Mouse (Mus musculus) heart, embryonic 10.5 days (tissue): ENCODE data around the gene Zbtb7a. TPM values are rescaled to one million over a fixed set of nuclear protein-coding genes. Genes with fewer than 3 reads are reported as not detected.

Source experiments
- DNase-seq: peaks from one replicate; pipeline ENCODE4 v3.0.0-alpha.2; 2017; ENCODE audit warnings: low spot score
- H3K27ac ChIP-seq: fragments of 300-500 bp; sonication (generic); 2 replicates; pipeline ENCODE4 v1.5.1; 2016; ENCODE audit warnings: mild to moderate bottlenecking
- H3K27me3 ChIP-seq: fragments of 300-500 bp; sonication (generic); 2 replicates; pipeline ENCODE4 v1.6.1; 2016; ENCODE audit warnings: mild to moderate bottlenecking; ENCODE audit not compliant: poor library complexity, insufficient read depth, severe bottlenecking
- H3K36me3 ChIP-seq: fragments of 300-500 bp; sonication (generic); 2 replicates; pipeline ENCODE4 v1.6.1; 2016; ENCODE audit warnings: mild to moderate bottlenecking, moderate library complexity
- H3K4me1 ChIP-seq: fragments of 300-500 bp; sonication (generic); 2 replicates; pipeline ENCODE4 v1.6.1; 2016; ENCODE audit warnings: mild to moderate bottlenecking
- H3K4me3 ChIP-seq: fragments of 300-500 bp; sonication (generic); 2 replicates; pipeline ENCODE4 v1.5.1; 2016; ENCODE audit warnings: mild to moderate bottlenecking, moderate library complexity
- H3K9me3 ChIP-seq: fragments of 300-500 bp; sonication (generic); 2 replicates; pipeline ENCODE4 v1.6.1; 2016; ENCODE audit warnings: mild to moderate bottlenecking, moderate library complexity
- WGBS: fragments of 180-500 bp; shearing (Covaris S2); methylation state at CpG from one replicate; pipeline ENCODE4 v1.1.7; 2016; 5-methylcytosine and 5-hydroxymethylcytosine counted together
- polyA plus RNA-seq: library from polyadenylated mRNA; unstranded; fragments of >200 nt; fragmentation: Nextera tagmentation; extraction: Ambion mirVana; gene quantifications from 2 replicates; pipeline ENCODE4 v1.2.1, GENCODE M21; 2016

Gene Zbtb7a
- polyA plus RNA-seq, 1 experiment from 2014 or later = 17.6 TPM

DNA sequence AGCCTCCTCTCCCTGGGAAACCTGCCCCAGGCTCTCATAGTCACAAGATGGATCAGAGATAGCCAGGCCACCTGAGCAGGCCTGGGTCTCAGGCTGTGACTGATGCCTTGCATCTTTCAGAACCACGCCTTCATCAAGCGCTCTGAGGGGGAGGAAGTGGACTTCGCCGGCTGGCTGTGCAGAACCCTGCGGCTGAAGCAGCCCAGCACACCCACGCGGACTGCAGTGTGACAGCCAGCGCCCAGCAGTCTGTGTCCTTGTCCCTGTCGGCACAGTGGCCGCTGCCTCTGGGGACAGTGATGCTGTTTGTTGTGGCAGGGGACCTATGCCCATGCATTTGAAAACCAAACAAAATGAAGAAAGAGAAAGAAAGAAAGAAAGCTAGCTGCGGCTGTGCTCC is 11.5 kb upstream of the Zbtb7a start:
- no peak overlapping the region for H3K4me3 ChIP-seq
- H3K4me1 ChIP-seq = peaks cover 12% of the 10 kb centered on the region
- H3K9me3 ChIP-seq = no peaks in the 10 kb centered on the region
- H3K27me3 ChIP-seq = peaks cover 4% of the 10 kb centered on the region; the same call in 1 of the 2 replicates
- DNase-seq = no peak
- H3K27ac ChIP-seq = no peak overlapping the region
- WGBS = 86% methylated on average over 11 of the region's 11 CpGs
- H3K36me3 ChIP-seq = peaks cover 63% of the 10 kb centered on the region

DNA sequence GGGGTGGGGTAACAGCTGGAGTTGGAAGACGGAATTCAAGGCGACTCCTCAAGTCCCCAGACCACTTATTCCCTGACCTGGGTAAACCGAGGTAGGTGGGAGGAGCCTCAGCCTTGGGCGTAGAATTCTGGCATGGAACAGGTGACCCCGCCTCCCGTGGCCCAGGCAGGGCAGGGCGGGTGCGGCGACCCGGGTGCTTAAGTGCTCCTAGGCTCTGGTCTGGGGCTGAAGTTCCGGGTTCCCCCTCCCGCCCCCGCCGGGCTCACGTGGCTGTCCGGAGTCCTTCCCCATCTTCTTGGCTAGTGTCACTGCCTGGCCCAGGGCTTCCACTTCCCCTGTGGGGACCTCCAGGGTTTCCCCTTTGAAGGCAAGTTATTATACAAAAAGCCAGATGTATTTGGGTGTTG is 836 bp upstream of the Zbtb7a start:
- peak; percentile 90 for DNase-seq
- Histone ChIP-seq H3K4me3 (peak overlapping the region; percentile 93), H3K9me3 (no peaks in the 10 kb centered on the region), H3K27ac (peak overlapping the region; percentile 26; the same call in 1 of the 2 replicates), H3K27me3 (peaks cover 29% of the 10 kb centered on the region), H3K36me3 (no peaks in the 10 kb centered on the region), H3K4me1 (peaks cover 50% of the 10 kb centered on the region)
- 1% methylated on average over 16 of the region's 16 CpGs for WGBS

DNA sequence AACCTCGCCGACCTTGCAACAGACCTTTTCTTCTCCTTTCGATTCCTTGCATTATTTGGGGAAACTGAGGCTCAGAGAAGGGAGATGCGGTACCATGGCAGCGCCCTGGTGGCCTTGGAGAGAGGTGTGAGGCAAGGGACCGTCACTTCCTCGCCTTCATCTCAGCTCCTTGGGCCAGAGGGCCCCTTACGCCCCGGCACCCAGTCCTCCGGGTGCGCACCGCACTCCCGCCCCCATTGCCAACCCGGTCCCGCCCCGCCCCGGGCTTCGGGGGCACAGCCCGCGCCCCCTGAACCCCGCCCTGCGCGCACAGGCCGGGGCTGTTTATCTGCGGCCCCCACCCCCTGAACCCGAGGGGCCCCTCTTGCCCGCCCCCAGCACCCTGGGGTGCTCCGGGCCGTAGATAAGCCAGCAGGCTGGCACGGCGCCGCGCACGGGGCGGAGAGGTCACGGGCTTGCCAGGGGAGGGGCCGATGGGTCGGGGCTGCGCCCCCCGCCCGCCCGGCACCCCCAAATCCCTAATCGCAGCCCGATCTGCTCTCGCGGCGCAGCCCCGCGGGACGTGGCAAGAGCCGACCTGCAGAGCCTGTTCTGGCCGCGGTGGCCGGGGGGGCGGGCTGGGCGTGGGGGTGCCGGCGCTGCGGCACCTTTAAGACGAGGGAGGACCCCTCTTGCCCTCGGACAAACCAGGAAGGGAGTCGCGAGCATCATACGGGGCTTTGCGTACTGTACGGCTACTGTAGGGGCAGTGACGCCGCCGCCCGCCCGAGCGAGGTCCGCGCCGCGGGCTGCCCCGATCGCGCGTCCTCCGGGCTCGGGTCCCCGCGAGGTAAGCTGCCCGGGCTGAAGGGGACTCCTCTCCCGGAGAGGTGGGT is 1.0 kb downstream of the Zbtb7a start:
- peak overlapping the region; percentile 98 for H3K27ac ChIP-seq
- H3K27me3 ChIP-seq = peaks cover 29% of the 10 kb centered on the region
- no peaks in the 10 kb centered on the region for H3K9me3 ChIP-seq
- peak; percentile 95 for DNase-seq
- WGBS = under 1% methylated on average over 78 of the region's 86 CpGs
- H3K4me3 ChIP-seq = peak overlapping the region; percentile 93
- H3K36me3 ChIP-seq = 0 out of 2 replicates have a peak, but pooled peaks cover 4% of the 10 kb centered on the region
- H3K4me1 ChIP-seq = peaks cover 60% of the 10 kb centered on the region

DNA sequence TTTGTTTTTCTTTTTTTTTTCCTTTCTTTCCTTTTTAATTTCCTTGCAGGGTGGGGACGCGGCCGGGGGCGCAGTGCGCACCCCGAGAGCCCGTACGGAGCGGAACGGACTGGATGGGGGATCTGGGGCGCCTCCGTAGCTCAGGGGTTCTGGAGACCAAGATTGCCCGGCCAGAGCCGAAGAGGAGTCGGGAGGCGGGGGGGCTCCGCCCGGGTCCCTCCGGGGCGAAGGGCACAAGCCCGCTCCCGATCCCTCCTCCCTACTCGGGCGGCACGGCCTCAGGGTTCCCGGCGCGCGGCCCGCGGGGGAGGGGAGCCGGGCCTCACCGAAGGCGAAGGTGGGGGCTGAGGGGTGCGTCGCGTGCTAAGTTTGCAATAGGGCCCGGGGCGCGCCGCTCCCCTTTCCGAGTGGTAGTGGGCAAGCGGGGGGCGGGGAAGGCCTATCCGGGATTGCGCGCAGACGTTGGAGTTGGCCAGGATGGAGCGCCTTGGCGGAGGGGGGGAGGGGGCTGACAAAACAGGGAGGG is 1.7 kb downstream of the Zbtb7a start:
- peaks cover 67% of the 10 kb centered on the region for H3K4me1 ChIP-seq
- H3K27me3 ChIP-seq = peaks cover 29% of the 10 kb centered on the region
- H3K4me3 ChIP-seq = peak overlapping the region; percentile 93
- H3K9me3 ChIP-seq = no peaks in the 10 kb centered on the region
- 0% methylated on average over 49 of the region's 50 CpGs for WGBS
- H3K27ac ChIP-seq = peak overlapping the region; percentile 98
- peak; percentile 91 for DNase-seq
- H3K36me3 ChIP-seq = 0 out of 2 replicates have a peak, but pooled peaks cover 5% of the 10 kb centered on the region

DNA sequence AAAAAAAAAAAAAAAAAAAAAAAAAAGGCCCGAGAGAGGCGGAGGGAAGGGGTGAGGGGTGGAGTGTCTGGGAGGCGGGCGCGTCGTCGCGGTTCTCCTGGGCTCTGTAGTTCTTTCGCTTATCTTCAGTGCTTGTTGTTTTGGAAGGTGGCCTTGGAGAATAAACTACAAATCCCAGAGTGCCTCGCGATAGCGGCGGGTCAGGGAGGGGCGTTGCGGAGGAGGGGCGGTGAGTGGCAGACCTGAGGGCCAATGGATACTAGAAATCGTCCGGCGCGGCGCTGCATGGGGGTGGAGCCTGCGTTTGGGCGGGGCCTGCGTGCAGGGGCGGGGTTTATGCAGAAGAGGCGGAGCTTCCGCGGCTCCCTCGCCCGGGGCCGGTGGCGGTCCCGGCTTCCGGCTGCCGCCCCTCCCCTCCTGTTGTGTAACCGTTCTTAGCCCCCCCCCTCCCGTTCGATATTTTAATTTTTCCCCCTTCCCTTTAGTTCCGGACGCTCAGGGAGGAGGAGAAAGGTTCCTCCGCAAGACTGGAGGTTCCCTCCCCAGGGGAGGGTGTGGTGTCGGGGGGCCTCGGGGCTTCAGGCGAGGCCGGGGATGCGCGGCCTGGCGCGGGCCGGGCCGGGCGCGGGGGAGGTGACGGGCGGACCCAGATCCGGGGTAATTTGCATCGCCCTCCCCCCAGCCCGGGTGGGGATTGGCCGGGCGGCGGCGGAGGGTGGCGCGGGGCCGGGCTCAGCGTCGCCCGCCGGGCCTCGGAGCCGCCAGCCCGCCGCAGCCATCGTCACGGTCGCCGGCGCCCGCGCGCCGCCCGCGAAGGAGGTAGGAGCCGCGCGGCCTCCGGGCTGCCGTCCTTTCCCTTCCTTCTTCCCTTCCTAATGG is 2.5 kb downstream of the Zbtb7a start:
- Histone ChIP-seq H3K27me3 (peaks cover 29% of the 10 kb centered on the region), H3K27ac (peak overlapping the region; percentile 98), H3K4me3 (peak overlapping the region; percentile 93), H3K9me3 (no peaks in the 10 kb centered on the region), H3K36me3 (0 out of 2 replicates have a peak, but pooled peaks cover 8% of the 10 kb centered on the region), H3K4me1 (peaks cover 74% of the 10 kb centered on the region)
- peak; percentile 100 for DNase-seq
- under 1% methylated on average over 84 of the region's 89 CpGs for WGBS

DNA sequence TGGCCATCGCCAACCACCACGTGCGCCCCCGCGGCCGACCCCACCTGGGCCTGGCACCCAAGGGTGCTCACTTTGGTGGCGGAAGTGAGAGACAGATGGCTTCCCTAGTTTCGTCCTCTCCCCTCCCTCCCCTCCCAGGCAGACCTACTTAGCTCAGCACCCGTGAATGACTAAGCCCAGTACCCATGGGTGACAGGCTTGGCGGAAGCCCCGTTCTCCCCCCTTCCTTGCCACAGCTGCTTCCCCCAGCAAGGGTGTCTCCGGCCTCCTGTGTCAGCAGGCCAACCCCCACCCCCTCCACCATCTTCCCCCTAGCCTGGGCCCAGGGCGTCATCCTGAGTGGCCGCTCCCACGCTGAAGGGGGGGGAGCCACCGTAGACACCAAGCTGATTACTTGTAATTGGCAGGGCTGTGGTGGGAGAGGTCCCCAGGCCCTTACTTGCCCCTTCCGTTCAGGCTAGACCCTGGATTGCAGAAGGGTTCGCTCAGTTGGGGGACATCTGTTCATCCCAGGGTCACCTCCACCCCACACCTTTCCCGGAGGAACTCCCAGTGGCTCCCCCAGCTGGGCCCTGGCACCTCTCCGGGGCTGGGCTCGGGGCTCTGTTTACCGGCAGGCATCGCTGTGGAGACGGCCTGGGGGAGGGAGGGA is 3.2 kb downstream of the Zbtb7a start:
- under 1% methylated on average over 24 of the region's 24 CpGs for WGBS
- Histone ChIP-seq H3K36me3 (peaks cover 11% of the 10 kb centered on the region), H3K27ac (peak overlapping the region; percentile 98), H3K4me1 (peaks cover 81% of the 10 kb centered on the region), H3K9me3 (no peaks in the 10 kb centered on the region), H3K4me3 (peak overlapping the region; percentile 93), H3K27me3 (peaks cover 25% of the 10 kb centered on the region)
- DNase-seq = no peak

DNA sequence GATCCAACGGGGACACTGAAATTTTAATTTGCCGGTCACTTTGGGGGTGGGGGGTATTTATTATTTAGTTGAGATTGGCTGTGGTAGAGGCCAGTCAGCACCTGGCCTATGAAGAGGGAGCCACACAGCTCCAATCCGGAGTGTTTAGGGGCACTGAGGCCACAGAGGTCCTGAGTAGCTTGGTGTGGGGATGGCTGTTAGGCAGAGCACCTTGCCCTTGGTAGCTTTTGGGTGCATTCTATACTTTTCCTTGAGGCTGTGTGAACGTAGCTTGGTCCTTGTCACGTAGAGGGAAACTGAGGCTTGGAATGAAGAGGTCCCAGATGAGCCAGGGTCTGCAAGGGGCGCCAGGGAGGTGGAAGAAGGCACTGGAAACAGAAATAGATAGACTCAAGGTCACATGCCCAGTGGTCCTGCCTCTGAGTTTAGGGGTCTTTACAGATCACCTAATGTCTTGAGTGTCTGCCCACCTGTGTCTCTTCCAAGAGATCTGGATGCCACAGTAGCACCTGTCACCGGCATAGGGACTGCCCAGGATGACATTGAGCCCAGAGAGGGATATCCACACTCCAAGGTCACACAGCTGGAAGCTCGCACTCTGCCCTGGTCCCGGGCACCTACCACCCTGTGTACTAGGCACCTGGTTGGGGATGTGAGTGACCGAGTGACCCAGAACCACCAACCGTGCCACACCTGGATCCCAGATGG is 4.0 kb downstream of the Zbtb7a start:
- Histone ChIP-seq H3K9me3 (no peaks in the 10 kb centered on the region), H3K27me3 (peaks cover 22% of the 10 kb centered on the region), H3K4me1 (peaks cover 86% of the 10 kb centered on the region), H3K4me3 (peak overlapping the region; percentile 93), H3K36me3 (peaks cover 18% of the 10 kb centered on the region), H3K27ac (peak overlapping the region; percentile 98)
- WGBS = 60% methylated on average over 11 of the region's 11 CpGs
- no peak for DNase-seq

DNA sequence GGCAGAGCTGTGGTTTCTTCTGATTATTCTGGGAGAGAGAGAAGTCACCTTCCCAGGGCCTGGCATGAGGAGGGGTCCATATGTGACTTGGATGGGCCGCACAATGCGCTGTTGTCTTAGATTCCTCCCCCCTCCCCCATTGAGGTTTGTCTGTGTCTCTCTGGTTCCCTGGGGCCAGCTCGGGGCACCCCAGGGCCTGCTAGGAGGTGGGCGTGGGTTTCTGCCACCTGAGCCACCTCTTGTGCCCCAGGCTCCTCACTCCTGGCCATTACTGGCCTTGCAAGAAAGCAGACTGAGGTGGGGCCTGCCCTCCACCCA is 4.5 kb downstream of the Zbtb7a start:
- Histone ChIP-seq H3K27me3 (peaks cover 17% of the 10 kb centered on the region), H3K36me3 (peaks cover 23% of the 10 kb centered on the region), H3K4me3 (peak overlapping the region; percentile 93), H3K27ac (peak overlapping the region; percentile 98), H3K9me3 (no peaks in the 10 kb centered on the region), H3K4me1 (peaks cover 83% of the 10 kb centered on the region)
- no peak for DNase-seq
- 86% methylated on average over 4 of the region's 4 CpGs for WGBS

DNA sequence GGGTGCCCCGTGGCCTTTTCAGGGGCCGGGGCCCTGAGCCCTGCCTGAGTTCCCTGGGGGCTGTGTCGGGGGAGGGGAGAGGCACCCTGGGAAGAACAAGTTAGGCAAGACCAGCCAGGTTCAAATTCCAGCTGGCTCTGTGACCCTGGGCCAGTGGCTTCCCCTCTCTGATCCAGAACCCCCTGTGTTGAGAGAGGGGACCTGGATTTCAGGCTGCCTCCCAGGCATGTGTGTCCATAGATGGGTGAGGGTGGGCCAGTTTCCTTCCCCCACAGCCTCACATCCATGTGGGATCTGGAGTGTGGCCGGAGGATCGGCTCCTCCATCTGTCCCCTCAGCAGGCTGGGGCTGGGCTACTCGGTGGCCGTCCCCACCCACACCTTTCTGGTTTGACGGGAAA is 5.0 kb downstream of the Zbtb7a start:
- Histone ChIP-seq H3K27ac (peak overlapping the region; percentile 98), H3K27me3 (peaks cover 12% of the 10 kb centered on the region), H3K36me3 (peaks cover 28% of the 10 kb centered on the region), H3K9me3 (no peaks in the 10 kb centered on the region), H3K4me1 (peaks cover 83% of the 10 kb centered on the region), H3K4me3 (peak overlapping the region; percentile 93)
- no peak for DNase-seq
- WGBS = 53% methylated on average over 8 of the region's 8 CpGs

DNA sequence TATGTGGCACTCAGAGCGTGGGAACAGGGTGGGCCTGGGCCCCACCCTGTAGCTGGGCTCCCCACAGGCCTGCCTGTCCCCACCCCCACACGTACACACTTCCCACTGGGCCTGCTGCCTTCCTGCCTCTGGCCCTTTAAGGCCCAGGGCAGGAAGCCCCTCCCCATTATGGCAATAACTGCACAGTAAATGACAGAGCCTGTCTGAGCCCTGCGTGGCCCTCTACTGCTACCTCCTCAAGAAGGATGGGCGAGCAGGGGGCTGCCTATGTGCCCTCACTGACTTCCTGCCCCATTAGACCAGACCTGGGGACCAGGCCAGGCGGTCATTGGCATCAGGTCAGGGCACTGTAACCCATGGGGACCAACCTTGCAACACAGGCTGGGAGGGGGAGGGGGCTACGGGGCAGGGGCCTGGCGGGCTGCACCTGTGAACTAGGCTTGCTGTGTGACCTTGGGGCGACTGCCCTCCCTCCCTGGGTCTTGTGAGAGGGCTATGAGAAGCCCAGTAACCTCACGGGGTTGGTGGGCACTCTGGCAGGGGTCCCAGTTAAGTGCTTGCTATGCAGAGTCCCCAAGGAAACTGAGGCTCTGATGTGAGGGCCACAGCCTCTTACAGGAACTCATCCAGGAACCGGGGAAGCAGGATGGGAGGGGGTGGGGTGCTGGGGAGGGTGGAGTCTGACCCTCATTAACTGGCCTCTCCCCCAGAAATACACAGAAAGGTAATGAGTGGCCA is 5.9 kb downstream of the Zbtb7a start:
- 61% methylated on average over 10 of the region's 10 CpGs for WGBS
- Histone ChIP-seq H3K4me3 (peak overlapping the region; percentile 93), H3K36me3 (peaks cover 37% of the 10 kb centered on the region), H3K9me3 (no peaks in the 10 kb centered on the region), H3K27me3 (peaks cover 3% of the 10 kb centered on the region), H3K4me1 (peaks cover 83% of the 10 kb centered on the region), H3K27ac (peak overlapping the region; percentile 98)
- no peak for DNase-seq

DNA sequence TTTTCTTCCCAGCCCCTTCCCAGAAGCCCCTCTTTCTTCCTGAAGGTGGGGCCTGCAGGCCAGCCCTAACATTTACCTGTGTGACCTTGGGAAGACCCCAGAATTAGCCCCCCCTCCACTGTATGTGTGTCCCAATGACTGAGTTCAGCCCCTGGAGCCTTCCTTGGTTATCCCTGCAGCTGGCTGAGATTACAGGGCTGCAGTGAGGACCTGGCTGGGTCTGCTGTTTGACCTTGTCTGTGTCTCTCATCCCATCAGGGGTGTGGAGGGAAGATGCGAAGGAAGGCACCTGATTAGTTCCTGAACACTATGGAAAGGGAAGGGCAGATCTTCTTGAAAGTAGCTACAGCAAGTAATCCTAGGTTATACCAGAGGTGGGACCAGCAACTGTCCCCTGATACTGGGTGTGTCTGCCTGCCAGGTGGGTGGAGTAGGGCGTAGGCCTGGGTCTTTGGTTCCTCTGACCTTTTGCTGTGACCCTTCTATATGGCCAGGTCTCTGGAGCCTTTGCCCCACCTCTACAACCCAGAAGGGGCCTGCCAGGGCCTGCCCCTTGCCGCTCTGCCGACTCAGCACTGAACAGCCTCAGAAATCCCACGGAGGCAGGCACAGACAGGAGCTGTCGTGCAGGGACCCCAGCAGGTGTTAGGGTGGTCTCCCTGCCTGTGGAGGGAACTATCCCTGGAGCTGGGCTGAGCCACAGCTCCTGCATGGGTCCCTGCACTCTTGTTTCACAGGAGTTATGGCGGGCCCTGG is 6.6 kb downstream of the Zbtb7a start:
- no peaks in the 10 kb centered on the region for H3K27me3 ChIP-seq
- H3K27ac ChIP-seq = peak overlapping the region; percentile 98
- peaks cover 44% of the 10 kb centered on the region for H3K36me3 ChIP-seq
- no peaks in the 10 kb centered on the region for H3K9me3 ChIP-seq
- H3K4me3 ChIP-seq = peak overlapping the region; percentile 93
- whole genome bisulfite sequencing = 80% methylated on average over 7 of the region's 7 CpGs
- no peak for DNase-seq
- peaks cover 85% of the 10 kb centered on the region for H3K4me1 ChIP-seq
